Mouse (Mus musculus) bone marrow, adult 2 months (tissue): ENCODE results near the gene Ccdc87. TPM values are rescaled to one million over a fixed set of nuclear protein-coding genes. Genes with fewer than 3 reads are reported as not detected.

Source experiments
- H3K27ac ChIP-seq: fragments of 200-500 bp; 2 replicates; pipeline ENCODE4 v1.5.1; 2012; ENCODE audit warnings: low read depth, mild to moderate bottlenecking, control low read depth, inconsistent platforms, low read length; ENCODE audit not compliant: control insufficient read depth, poor library complexity, insufficient read depth
- H3K4me1 ChIP-seq: fragments of 200-500 bp; 2 replicates; pipeline ENCODE4 v1.6.1; 2011; ENCODE audit warnings: low read length; ENCODE audit not compliant: control insufficient read depth, insufficient read depth
- H3K4me3 ChIP-seq: fragments of 200-500 bp; replicated peaks from 2 replicates; pipeline ENCODE3; 2011; ENCODE audit warnings: mild to moderate bottlenecking, low read depth, low read length, control low read depth; ENCODE audit not compliant: control insufficient read depth
- CTCF ChIP-seq: fragments of 200-500 bp; IDR thresholded peaks from 2 replicates; pipeline ENCODE4 v1.5.1; 2011; ENCODE audit warnings: low read length, control low read depth; ENCODE audit not compliant: control insufficient read depth, insufficient read depth
- POLR2A ChIP-seq: fragments of 200-500 bp; IDR thresholded peaks from 2 replicates; pipeline ENCODE4 v1.6.1; 2011; ENCODE audit warnings: low read depth, mild to moderate bottlenecking, control low read depth, low read length, borderline replicate concordance; ENCODE audit not compliant: control insufficient read depth
- WGBS: fragments of 180-500 bp; shearing (Covaris S2); methylation state at CpG from one replicate; pipeline ENCODE4 v1.1.7; 2018; 5-methylcytosine and 5-hydroxymethylcytosine counted together
- polyA plus RNA-seq: library from polyadenylated mRNA; stranded (reverse); fragments of >200 nt; gene quantifications from 2 replicates; pipeline ENCODE4 v1.2.4, GENCODE M21; 2011; ENCODE audit warnings: low replicate concordance; ENCODE audit not compliant: missing spikeins, insufficient read depth, insufficient read length

The Ccdc87 gene
- polyA plus RNA-seq, 1 experiment: not detected

GRCm38 (mm10) chr19:4828444-4829114 is 10.6 kb upstream of the Ccdc87 start:
- no peaks in the 10 kb centered on the region for H3K4me1 ChIP-seq
- 90% methylated on average over 16 of the region's 16 CpGs for WGBS
- TF ChIP-seq POLR2A (no peak), CTCF (no peak)
- H3K27ac ChIP-seq: no peak overlapping the region
- no peak overlapping the region for H3K4me3 ChIP-seq

GRCm38 (mm10) chr19:4829156-4829555 is 10.0 kb upstream of the Ccdc87 start:
- Histone ChIP-seq H3K4me1 (no peaks in the 10 kb centered on the region), H3K4me3 (no peak overlapping the region), H3K27ac (no peak overlapping the region)
- 87% methylated on average over 7 of the region's 7 CpGs for WGBS
- TF ChIP-seq POLR2A (no peak), CTCF (no peak)

- no peak for TF ChIP-seq CTCF
- TF ChIP-seq POLR2A: no peak
- peaks cover 1% of the 10 kb centered on the region; the same call in 1 of the 2 replicates for H3K4me1 ChIP-seq
- WGBS: 89% methylated on average over 8 of the region's 8 CpGs
Observed at GRCm38 (mm10) chr19:4833977-4834376, 5.2 kb upstream of the Ccdc87 start.

GRCm38 (mm10) chr19:4836096-4836495 is 3.1 kb upstream of the Ccdc87 start:
- no peak for TF ChIP-seq POLR2A
- TF ChIP-seq CTCF: no peak
- peaks cover 1% of the 10 kb centered on the region; the same call in 1 of the 2 replicates for H3K4me1 ChIP-seq
- H3K4me3 ChIP-seq: no peak overlapping the region
- no peak overlapping the region for H3K27ac ChIP-seq
- WGBS: 84% methylated on average over 2 of the region's 2 CpGs

More at GRCm38 (mm10) chr19:4833977-4834376, 5.2 kb upstream of the Ccdc87 start:
- no peak overlapping the region for H3K4me3 ChIP-seq
- no peak overlapping the region for H3K27ac ChIP-seq

DNA sequence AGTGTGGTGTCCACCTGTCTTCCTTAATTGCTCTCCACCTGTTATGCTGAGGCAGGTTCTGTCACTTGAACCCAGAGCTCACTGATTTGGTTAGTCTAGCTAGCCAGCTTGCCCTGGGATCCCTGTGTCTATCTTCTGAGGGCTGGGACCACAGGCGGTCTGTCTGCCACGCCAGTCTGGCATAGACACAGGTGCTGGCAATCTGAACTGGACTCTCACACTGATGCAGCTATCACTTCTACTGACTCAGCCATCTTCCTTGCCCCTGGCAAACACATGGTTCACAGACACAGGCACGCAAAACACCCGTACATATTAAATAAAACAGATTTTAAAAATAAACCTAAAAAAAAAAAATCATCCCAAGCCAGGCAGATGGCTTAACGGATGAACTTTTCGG is 2.1 kb upstream of the Ccdc87 start:
- Histone ChIP-seq H3K27ac (no peak overlapping the region), H3K4me3 (no peak overlapping the region), H3K4me1 (peaks cover 1% of the 10 kb centered on the region; the same call in 1 of the 2 replicates)
- 88% methylated on average over 6 of the region's 6 CpGs for WGBS
- TF ChIP-seq CTCF (no peak), POLR2A (no peak)

- peak overlapping the region; percentile 71 for H3K4me3 ChIP-seq
- no peak for TF ChIP-seq POLR2A
- no peak for TF ChIP-seq CTCF
- H3K27ac ChIP-seq: no peak overlapping the region
- 20% methylated on average over 10 of the region's 10 CpGs for WGBS
- peaks cover 1% of the 10 kb centered on the region; the same call in 1 of the 2 replicates for H3K4me1 ChIP-seq
Observed at GRCm38 (mm10) chr19:4838526-4839140, 533 bp upstream of the Ccdc87 start.

DNA sequence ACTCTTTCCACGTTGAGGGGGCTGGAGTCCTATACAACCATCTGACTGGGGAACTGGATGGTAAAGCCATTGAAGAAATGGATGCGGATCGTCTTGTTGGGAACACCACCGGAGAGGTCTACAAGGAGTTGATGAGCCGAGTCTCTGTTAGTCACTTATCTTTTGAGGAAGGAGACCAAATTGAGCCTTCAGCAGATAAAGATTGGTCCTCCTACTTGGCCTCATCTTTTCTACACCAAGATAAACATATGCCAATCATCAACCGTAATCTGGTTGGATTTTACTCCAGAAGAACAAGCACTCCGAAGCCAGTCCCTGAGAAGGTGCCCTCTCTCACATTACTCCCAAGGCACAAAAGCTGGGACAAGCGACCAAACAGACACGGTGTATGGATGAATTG is 1.7 kb downstream of the Ccdc87 start:
- H3K4me1 ChIP-seq: peaks cover 1% of the 10 kb centered on the region; the same call in 1 of the 2 replicates

DNA sequence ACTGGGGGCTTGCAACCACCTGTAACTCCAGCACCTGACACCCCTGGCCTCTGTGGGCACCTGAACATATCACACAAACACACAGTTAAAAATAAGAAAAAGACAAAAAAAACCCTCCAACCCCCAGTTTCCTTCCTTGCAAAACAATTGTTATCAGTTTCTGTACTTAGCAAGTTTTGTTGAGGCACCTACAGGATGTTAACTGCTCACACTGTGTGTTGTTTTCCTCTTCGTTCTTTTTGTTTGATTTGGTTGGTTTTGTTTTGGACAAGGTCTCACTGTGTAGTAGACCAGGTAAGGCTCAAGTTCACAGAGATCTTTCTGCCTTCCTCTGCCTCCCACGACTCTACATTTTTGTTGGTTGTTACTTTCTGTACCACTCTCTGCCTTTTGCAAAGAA is 3.4 kb downstream of the Ccdc87 start:
- H3K4me1 ChIP-seq: peaks cover 1% of the 10 kb centered on the region; the same call in 1 of the 2 replicates
- 47% methylated on average over 2 of the region's 2 CpGs for WGBS
- TF ChIP-seq POLR2A (no peak), CTCF (no peak)
- H3K27ac ChIP-seq: no peak overlapping the region
- no peak overlapping the region for H3K4me3 ChIP-seq

More for the DNA sequence above, 1.7 kb downstream of the Ccdc87 start:
- TF ChIP-seq CTCF (no peak), POLR2A (no peak)
- H3K27ac ChIP-seq: no peak overlapping the region
- no peak overlapping the region for H3K4me3 ChIP-seq
- WGBS: 69% methylated on average over 9 of the region's 9 CpGs

DNA sequence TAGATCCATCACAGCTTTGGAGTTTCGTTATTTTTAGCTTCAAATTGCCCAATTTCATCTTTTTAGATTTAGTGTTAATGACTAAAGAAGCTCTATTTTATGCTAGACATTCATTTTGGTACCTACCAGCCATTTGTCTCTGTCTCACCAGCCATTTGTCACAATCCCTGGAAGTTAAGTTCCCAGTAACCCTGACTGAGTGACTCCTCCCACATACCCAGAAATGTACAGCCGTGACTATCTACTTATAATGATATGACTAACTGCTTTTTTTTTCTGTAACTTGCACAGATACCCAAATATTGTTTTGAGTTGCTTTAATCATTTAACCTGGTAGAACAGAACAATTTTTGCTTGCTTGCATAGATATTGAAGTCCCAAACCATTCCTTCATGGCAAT is 6.7 kb downstream of the Ccdc87 start:
- Histone ChIP-seq H3K4me1 (no peaks in the 10 kb centered on the region), H3K4me3 (no peak overlapping the region), H3K27ac (no peak overlapping the region)
- WGBS: 60% methylated on average over 2 of the region's 2 CpGs
- TF ChIP-seq POLR2A (no peak), CTCF (no peak)

- 11% methylated on average over 7 of the region's 7 CpGs for WGBS
- Histone ChIP-seq H3K4me1 (no peaks in the 10 kb centered on the region), H3K27ac (no peak overlapping the region), H3K4me3 (no peak overlapping the region)
- TF ChIP-seq CTCF: peak; percentile 52; the same call in 1 of the 2 replicates
- TF ChIP-seq POLR2A: no peak
Observed at GRCm38 (mm10) chr19:4847490-4847889, 8.3 kb downstream of the Ccdc87 start.
